Mouse (Mus musculus): ENCODE data around the gene Car11.
A peak's percentile ranks its signal among the peaks of the same experiment; 100 is the strongest.
"Not testable (repeated sequence)": the region's sequence is repeated elsewhere in the genome, so short reads cannot be mapped to it uniquely, and the experiment has no call there.

Gene Car11

DNA sequence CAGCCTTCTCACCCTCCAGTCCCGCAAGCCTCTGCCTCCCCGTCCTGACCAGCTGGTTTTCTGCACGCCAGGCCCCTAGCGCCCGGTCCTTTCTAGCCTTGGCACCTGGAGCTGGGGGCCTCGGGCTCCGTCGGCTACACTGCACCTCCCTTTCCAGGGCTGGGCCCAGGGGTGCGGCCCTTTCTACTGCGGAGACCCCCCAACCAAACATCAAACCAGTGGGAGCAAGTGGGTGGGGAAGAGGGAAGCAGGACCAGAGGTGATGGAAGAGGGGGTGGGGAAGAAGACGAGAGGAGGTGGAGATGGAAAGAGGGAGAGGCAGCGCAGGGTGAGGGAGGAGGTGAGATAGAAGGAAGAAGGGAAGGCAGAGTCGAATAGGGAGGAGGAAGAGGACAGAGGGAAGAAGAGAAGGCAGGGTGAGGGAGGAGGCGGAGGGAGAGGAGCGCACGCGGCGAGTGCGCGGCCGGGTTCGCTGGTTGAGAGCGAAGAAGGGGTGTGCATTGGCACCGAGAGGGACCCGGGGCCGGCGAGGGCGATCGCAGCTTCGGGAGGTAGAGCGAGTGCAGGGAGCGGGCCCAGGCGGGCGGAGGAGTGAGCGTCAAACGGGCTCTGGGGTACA lies at the start of gene Car11:
TSS of gene Car11 (plus strand) at position 321 of the 619 bp plus-strand sequence.
- DNase-seq (ENCODE audit: low spot score in 2 of 2): no peak

DNA sequence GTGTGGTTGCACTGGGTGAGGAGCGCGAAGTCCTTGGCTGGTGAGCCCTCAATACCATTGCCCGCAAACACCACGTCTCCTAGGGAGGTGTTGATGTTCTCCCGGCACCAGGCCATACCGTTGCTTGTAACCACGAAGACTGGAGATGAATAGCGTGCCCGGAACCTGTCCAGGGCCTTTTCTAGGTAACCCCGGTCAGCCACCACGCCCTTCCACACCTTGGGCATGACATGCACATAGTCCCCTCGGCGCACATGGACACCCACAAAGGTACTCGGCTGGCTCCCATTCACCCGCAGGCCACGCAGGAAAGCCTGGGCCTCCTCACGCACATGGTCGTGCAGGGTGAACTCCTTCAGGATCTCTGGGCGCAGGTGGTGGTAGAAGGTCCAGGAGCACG lies 49.2 kb upstream of the Car11 start:
- not testable (repeated sequence) for DNase-seq (ENCODE audit: low spot score in 2 of 2)

DNA sequence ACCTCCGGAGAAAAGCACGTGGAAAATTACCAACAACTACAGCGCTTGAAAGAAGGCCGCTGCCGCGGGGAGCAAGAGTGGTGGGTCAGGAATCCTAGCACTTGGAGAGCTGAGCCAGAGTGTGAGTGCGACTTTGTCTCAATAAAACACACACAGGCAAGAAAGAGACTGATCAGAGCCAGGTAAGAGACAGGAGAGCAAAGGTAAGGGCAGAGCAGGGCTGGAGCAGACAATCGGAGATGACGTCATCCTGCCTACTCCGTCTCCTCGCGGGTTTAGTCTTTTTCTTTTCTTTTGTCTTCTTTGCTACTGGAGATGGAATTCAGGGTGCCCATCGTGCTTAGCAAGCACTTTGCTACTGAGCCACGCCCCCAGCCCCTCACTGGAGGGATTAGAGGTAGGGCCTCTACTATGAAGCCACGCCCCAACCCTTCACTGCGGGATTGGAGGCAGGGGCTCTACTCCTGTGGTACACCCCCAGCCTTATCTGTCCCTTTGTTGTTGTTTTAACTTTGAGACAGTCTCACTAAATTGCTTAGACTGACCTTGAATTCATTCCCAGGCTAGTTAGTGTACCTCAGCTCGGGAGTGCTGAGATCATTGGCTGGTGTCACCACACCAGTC lies 45.1 kb upstream of the Car11 start:
- DNase-seq (ENCODE audit: low spot score in 2 of 2): no peak

DNA sequence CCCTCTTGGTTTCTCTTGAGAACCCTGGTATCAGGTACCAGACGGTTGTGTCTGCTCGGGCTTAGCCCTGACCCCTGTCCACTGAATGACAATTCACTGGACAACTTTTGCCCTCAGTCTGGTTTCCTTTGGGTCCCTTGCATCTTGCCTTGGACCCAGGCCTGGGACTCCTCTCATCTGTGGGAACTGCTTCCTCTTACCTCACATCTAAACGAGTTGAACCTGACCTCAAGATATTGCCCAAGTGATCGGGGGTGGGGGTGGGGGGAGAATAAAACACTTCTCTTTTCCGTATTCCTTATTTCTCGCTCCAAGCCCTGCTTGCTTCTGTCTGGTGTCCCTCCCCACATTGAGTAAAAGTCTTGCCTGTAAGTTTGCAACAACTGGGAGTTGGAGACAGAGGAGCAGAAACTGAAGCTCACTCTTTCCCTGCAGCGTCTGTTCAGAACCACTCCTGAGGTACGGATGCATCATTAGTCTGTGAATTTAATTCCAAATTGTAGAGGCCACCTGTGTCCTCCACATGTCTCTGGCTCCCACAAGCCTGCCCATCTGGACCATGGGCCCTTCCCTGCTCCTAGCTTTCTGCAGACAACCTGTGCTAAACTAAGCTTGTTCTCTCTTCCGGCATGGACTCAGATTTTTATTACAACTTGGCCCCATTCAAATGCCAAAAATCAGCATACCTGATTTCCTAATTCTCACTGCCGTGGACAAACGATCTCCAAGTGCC lies 38.7 kb upstream of the Car11 start:
- DNase-seq (ENCODE audit: low spot score in 2 of 2): no peak

DNA sequence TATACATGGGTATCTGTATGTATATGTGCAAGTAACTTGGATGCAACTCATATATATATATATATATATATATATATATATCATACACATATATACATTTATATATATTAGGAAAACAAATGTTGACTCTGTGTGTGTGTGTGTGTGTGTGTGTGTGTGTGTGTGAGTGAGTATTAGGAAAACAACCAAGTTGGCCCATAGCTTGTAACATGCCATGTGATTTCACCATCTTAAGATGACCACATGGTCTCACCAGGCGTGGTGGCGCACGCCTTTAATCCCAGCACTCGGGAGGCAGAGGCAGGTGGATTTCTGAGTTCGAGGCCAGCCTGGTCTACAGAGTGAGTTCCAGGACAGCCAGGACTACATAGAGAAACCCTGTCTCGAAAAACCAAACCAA lies 37.9 kb upstream of the Car11 start:
- not testable (repeated sequence) for DNase-seq (ENCODE audit: low spot score in 2 of 2)

DNA sequence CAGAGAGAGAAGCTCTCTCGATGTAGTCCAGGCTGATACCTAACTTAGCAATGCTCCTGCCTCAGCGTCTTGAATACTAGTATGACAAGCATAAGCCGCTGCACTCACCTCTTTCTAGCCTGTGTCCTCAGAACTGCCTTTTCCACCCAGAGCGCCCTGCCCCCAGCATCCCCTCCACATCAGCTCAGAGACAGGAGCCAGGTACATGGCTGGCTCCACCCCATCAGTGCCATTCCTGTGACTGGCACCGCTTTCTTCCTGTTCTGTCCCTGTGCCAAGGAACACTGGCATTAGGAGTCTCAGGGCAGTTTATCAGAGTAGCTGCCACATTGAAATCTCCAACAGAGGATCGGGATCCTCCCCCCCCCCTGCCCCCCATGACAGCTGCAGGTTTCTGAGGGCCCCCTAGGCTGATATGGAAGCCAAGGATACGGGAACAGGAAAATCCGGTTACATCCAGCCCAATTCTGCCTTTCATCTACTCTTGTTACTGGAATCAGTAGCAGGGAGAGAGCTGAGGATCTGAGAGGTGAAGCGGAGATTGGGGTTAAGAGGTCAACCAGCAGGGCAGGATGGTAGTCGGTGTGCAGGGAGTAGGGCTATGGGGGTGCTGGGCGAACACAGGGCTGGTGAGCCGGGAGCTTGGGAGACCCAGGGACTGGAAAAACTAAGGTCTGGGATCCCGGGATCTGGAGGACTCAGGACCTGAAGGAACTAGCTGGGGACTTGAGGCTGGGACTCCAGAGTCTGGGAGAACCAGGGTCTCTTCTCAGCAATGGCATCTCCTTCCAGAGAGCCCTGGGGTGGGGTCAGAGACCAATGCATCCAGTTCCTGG lies 34.1 kb upstream of the Car11 start:
- no peak for DNase-seq (ENCODE audit: low spot score in 2 of 2)

DNA sequence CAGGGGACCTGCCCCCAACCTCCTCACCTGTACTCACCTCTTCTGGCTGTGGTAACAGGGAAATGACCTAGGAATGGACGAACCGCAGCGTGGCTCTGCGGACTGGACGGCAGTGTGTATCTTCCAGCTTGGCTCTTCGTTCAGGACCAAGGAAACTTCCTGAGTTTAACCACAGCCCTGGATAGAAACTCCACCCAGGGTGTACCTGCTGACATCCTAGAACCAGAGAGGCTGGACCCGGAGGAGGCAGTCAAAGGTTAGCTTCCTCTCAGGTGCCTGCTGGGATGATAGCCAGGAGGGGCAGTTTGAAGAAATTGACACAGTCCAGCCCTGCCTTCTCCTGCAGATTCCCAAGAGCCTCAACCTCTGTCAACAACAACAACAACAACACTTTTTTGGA lies 33.5 kb upstream of the Car11 start, which contains the start of gene Fut2:
TSS of gene Fut2 (minus strand) at position 234 of the 400 bp plus-strand sequence.
- no peak for DNase-seq (ENCODE audit: low spot score in 2 of 2)

DNA sequence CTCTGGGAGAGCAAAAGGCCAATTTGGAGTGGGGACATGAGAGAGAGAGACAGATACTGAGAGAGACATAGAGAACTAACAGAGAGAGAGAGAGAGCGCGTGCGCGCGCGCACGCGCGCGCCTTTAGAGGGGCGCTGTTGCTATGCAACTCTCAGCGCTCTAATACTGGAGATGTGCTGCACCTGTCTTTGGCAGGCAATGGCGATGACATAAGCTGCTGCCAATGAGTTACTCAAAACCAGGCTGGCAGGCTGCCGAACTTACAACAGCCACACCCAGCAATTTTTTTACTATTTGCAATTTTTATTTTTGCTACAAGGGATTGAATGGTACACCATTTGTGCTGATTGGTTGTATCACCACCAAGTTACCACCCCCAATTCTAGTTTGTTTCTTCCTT lies 31.9 kb upstream of the Car11 start:
- DNase-seq (ENCODE audit: low spot score in 2 of 2): no peak

DNA sequence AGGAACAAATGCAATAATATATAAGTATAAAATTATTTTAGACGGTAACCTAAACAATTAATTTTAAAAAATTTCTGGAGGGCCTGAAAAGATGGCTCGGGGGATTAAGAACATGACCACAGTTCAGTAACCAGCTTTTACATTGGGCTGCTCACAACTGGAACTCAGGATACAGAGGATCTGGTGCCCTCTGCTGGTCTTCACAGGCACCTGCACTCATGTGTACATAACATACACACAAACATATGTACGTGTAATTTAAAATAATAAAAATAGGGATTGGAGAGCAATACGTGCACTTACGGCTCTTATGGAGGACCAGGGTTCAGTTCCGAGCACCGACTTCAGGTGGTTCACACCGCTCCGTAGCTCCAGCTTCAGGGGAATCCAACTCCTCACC lies 30.7 kb upstream of the Car11 start:
- no peak for DNase-seq (ENCODE audit: low spot score in 2 of 2)

DNA sequence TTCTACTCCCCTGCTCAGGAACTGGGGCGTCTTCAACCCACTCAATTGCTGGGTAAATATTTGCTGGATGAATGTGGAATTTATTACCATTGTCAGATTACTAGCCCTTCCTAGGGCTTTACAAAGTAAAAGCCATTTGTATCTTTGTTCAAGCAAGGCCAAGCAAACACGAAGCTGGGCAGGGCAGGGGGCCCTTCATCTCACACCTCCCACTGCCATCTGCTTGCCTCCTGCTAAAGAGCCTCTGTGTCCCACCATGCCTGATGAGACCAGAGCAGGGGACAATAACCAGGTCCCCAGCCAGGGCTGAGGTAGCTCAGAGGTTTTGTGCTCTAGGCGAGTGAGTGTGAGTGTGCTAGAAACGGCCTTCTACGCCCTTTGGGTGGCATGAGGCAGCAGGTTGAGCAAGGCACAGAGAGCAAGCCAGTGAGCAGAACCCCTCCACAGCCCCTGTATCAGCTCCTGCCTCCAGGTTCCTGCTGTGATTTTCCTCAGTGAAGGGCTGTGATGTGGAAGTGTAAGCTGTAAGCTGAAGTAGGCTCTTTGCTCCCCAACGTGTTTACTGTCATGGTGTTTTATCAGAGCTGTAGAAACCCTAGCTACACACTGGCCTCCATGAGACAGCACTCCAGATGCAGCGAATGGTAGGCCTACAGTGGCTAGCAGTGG lies 21.9 kb upstream of the Car11 start:
- DNase-seq (ENCODE audit: low spot score in 2 of 2): no peak

DNA sequence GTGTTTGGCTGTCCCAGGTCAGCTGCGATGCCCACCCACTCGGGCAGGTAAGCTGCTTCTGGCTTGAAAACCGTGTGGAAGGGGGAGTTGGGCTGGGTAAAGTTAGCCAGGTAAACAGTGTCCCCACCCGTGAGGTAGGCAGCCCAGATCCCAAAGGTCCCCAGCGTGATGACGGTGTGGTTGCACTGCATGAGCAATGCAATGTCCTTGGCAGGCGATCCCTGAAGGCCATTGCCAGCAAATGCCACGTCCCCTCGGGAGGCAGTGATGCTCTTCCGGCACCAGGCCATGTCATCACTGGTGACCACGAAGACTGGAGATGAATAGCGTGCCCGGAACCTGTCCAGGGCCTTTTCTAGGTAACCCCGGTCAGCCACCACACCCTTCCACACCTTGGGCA lies 21.1 kb upstream of the Car11 start:
- no peak for DNase-seq (ENCODE audit: low spot score in 2 of 2)

DNA sequence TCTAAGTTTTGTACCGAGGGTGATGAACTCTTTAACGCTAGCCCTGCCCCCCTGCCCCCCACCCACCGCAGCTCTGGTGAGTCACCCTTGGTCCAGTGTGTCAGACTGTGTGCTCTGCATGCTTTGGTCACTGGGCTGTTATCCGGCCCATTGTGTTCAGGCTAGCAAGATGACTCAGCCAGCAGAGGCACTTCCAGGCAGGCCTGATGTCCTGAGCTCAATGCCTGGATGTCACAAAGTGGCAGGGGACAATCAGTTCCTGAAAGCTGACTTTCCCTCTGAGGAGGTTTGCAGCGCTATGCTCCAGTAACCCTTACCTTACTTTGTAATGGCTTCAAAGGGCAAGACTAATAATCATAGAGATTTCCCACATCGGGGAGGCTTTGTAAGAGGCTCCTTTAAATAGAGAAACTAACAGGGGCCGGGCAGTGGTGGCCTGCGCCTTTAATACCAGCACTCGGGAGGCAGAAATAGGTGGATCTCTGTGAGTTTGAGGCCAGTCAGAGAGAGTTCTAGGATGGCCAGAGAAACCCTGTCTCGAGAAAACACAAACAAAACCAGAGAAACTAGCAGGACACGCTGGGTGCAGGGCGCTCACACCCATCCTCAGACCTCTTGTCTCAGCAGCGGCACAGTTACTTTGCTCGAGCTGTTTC lies 19.5 kb upstream of the Car11 start:
- DNase-seq (ENCODE audit: low spot score in 2 of 2): no peak

DNA sequence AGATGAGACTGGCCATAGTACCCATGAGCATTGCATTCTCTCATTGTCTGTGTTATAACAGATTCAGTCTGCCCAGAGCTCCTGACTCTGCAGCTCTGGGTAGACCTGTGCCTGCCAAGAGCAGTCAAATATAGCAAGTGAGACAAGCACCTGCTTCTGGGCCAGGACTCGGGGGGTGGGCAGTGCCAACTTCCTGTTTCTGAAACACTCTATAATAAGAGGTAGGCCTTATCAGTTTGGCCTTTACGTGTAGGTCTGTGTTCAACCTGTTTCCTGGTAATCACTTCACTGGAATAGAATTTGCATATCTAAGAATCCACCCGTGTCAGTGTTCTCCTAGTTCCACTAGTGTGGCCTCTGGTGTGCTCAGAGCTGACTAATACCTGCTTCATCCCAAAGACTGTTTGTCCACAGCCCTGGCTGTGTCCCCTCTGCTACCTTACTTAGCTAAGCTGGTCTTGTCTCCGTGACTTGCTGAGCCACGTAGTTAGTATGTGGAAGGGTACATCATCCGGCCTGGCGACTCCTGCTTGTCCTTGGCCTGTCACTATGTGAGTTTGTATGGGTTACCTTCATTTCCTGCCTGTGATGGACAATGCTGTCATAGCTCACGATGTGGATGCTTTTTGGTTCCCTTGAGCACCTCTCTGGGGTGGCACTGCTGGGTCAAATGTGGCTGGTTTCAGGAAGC lies 18.5 kb upstream of the Car11 start:
- DNase-seq (ENCODE audit: low spot score in 2 of 2): no peak

DNA sequence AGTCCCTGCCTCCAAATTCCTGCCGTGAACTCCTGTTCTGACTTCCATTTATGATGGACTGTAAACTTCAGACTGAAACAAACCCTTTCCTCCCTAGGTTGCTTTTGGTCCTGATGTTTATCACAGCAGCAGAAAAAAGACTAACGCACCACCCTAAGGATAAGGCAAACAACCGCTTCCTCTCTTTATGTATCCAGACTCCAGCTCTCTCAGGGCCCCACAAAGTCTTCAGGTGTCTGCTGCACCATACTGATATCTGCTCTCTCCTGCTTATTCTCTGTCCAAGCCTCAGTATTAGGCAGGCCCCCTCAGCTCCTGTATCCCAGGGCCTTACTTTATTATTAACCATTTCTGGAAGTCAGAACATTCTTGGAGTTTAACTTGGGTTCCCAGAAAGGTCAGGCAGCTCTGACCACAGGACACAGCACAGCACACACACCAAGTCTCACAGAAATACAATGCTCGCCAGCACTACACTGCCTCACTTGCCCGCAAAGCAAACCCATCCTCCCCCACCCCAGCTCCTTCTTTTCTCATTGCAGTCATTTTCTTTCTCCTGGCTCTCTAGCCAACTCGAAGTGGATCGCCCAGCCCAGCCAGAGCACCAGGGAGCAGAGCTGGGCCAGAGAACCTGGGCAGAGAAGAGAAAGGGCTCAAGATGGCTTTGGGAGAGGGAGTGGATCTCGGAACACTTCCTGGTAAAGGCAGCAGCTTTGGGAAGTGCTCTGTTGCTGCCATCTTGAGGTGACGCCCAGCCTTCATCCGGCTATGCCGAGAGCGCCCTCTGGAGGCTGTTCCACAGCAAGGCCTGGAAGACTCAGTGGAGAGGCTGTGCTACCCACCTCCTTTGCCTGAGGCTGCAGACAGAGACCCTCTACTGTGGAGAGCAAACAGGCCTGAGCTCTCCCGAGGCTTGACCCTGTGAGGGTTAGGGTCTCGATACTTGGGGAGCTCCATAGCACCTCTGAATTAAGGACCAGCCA lies 17.2 kb upstream of the Car11 start:
- peak; percentile 81 to 87 for DNase-seq (ENCODE audit: low spot score in 2 of 2)

DNA sequence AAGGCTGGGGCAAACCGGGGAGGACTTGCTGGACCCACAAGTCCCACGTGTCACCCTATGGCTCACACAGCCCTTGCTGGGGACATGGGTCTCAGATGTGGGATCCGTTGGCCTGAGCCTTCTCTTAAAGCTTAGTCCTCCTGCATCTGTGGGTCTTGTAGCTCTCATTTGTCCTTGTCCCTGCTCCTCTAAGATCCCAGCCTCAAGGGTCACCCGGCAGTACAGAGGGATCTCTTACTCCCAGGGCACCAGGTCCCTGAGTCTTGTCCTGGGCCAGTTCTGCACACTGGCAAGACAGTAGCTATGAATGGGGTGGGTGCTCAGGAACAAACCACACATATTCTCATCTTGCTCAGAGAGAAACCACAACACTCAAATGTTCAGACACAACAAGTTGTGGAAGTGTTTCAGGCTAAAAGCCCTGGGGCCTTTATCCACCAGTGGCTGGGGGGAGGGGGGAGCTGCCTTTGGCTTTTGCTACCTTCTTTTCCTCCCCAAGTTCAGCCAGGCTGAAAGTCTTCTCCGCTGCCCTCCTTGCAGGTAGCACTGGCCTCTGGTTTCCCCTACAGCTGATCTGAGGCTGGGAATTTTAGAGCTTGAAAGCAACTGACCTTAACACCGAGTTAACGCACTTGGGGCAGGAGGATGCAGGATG lies 16.1 kb upstream of the Car11 start, which contains the start of gene Ntn5:
TSS of gene Ntn5 (plus strand) at position 627 of the 655 bp plus-strand sequence.
- DNase-seq (ENCODE audit: low spot score in 2 of 2): no peak

DNA sequence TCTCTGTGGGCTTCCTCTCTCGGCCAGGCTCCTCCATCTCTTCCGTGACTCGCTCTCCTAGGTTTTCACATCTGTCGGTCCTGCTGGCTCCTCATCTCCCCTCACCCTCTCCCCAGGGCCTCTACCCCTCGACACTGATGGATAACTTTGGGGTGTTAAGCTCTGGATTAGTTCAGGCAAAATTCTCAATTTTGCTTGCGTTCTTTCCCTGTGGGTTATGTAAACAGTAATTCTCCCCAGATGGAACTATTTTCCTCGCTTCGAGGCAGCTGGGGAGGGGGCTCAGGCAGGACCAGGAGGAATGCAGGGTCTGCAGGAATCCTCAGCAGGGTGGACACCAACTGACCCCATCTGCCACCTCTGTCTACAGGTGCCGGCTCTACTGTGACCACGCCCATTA lies 13.8 kb upstream of the Car11 start:
- no peak for DNase-seq (ENCODE audit: low spot score in 2 of 2)

DNA sequence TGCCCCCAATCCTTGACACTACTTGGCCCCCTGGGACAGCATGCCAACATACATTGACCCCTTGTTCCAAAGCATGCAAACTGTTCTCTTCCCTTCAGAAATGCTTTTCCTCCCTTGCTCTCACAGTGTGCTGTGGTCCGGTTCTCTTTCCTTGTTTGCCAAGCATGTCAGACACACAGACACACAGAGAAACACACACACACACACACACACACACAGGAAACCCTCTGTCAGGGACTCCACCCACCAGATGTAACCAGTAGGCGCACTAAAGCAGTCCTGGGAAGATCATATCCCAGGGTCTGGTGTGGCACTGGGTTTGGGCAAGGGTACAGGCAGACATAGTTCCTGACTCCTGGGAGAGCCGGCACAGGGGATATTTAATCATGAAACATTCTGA lies 12.8 kb upstream of the Car11 start:
- DNase-seq (ENCODE audit: low spot score in 2 of 2): no peak

DNA sequence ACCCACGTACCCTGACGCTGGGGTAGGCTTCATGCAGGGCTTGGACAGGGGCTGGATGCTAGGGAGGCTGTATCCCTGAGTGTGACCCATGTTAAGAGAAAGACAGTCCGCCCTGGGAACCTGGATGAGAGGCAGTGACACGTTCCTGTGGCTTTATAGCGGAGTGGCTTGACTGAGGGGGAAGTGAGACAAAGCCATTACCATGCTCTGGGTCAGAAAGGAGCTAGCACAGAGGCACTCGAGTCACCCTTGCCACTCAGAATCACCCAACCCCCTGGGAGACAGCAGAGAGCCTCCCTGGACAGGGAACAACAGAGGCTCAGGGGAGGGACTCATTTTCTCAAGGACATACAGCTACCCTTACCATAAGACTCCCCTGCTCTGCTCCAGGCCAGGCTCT lies 10.5 kb upstream of the Car11 start:
- no peak for DNase-seq (ENCODE audit: low spot score in 2 of 2)

DNA sequence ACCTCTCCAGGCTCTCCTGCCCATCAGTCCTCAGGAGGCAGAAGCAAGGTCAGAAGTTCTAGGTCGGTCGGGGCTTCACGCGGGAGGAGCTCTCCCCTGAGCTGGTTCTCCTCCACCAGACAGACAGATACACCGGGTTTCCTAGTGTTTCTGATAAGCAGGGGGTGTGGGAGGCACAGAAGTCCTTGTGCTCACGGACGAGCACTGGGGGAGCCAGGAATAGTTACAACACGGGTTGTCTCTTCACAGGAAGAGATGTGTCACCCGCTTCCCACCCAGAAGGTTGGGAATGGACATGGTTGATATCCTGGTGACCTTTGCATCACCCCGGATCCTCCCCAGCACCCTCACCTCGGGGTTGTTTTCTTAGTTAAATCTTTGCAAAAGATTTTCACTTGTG lies 9.8 kb upstream of the Car11 start:
- DNase-seq (ENCODE audit: low spot score in 2 of 2): no peak

Data from frontal cortex, postnatal 36 days (tissue).